Mouse (Mus musculus) heart, adult 2 months (tissue): ENCODE results near the gene A4galt. TPM values are rescaled to one million over a fixed set of nuclear protein-coding genes. Genes with fewer than 3 reads are reported as not detected.
"Not testable (repeated sequence)": the region's sequence is repeated elsewhere in the genome, so short reads cannot be mapped to it uniquely, and the experiment has no call there.

Source experiments
- DNase-seq, 2 experiments: peaks; one replicate each; pipeline ENCODE4 v3.0.0; 2021
- H3K27ac ChIP-seq: fragments of 200-600 bp; 2 replicates; pipeline ENCODE4 v1.8.1; 2022
- H3K27me3 ChIP-seq: fragments of 200-500 bp; 2 replicates; pipeline ENCODE4 v1.6.1; 2012; ENCODE audit warnings: mild to moderate bottlenecking, low read length, inconsistent platforms, mixed read lengths; ENCODE audit not compliant: control insufficient read depth, insufficient read depth
- H3K36me3 ChIP-seq: fragments of 200-500 bp; 2 replicates; pipeline ENCODE4 v1.6.1; 2012; ENCODE audit warnings: low read length, inconsistent platforms; ENCODE audit not compliant: control insufficient read depth, insufficient read depth
- H3K4me1 ChIP-seq: fragments of 200-500 bp; 2 replicates; pipeline ENCODE4 v1.6.1; 2011; ENCODE audit warnings: low read length; ENCODE audit not compliant: control insufficient read depth, insufficient read depth
- H3K4me3 ChIP-seq: fragments of 200-600 bp; 2 replicates; pipeline ENCODE4 v1.8.1; 2022
- H3K79me2 ChIP-seq: fragments of 200-500 bp; replicated peaks from 2 replicates; pipeline ENCODE4 v1.6.1; 2012; ENCODE audit warnings: mild to moderate bottlenecking, inconsistent platforms, low read length, moderate library complexity, mixed read lengths; ENCODE audit not compliant: control insufficient read depth, insufficient read depth
- H3K9ac ChIP-seq: fragments of 200-500 bp; 2 replicates; pipeline ENCODE4 v1.6.1; 2012; ENCODE audit warnings: low read depth, mild to moderate bottlenecking, control low read depth, inconsistent platforms, low read length, mixed read lengths
- CTCF ChIP-seq: fragments of 200-600 bp; IDR thresholded peaks from 2 replicates; pipeline ENCODE4 v1.8.1; 2022; ENCODE audit warnings: antibody characterized with exemption, mild to moderate bottlenecking, moderate library complexity
- EP300 ChIP-seq: fragments of 200-500 bp; IDR thresholded peaks from 2 replicates; pipeline ENCODE4 v1.6.1; 2011; ENCODE audit warnings: low read depth, low read length, control low read depth; ENCODE audit not compliant: insufficient read depth
- POLR2A ChIP-seq: fragments of 200-500 bp; IDR thresholded peaks from 2 replicates; pipeline ENCODE4 v1.6.1; 2011; ENCODE audit warnings: mild to moderate bottlenecking, low read depth, low read length, control low read depth; ENCODE audit not compliant: insufficient read depth
- WGBS: fragments of 180-500 bp; shearing (Covaris S2); methylation state at CpG from one replicate; pipeline ENCODE4 v1.1.7; 2018; 5-methylcytosine and 5-hydroxymethylcytosine counted together
- intact Hi-C: fragments of 180-260 bp; cut with DNase I; formaldehyde crosslinking; loops from one replicate; pipeline ENCODE4 v1.15.1; 2025
- polyA plus RNA-seq: library from polyadenylated mRNA; depleted of rRNA; stranded (reverse); fragments of >200 nt; gene quantifications from 2 replicates; pipeline ENCODE4 v1.2.3, GENCODE M21; 2012
- total RNA-seq, 2 experiments: library from RNA; stranded (reverse); gene quantifications; 2 replicates each; pipeline ENCODE4 v1.2.3; 2021

The A4galt gene
- total and polyA plus RNA-seq, 3 experiments = 5.2 to 14.9 (median 6.3) TPM

DNA sequence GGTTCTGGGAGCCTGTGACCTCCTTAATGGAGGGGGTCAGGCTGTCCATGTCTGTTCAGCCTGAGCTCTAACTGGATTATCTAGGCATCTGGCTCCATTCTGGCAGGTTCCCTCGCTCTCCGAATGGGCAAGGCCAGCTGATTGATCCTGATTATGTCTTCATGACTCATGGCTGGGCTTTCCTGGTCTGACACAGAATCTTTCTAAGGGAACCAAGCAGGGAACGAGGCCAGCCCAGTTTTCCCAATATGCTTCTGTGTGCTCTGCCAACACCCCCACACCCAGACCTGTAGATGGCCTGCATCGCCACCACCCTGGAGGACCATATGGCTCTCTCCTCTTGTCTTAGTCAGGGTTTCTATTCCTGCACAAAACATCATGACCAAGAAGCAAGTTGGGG lies 25.9 kb upstream of the A4galt start:
- Histone ChIP-seq H3K27ac (no peak overlapping the region), H3K4me3 (no peak overlapping the region), H3K27me3 (no peaks in the 10 kb centered on the region), H3K79me2 (no peaks in the 10 kb centered on the region), H3K4me1 (no peaks in the 10 kb centered on the region), H3K36me3 (no peaks in the 10 kb centered on the region), H3K9ac (no peak overlapping the region)
- intact Hi-C loops = no loop called here
- TF ChIP-seq EP300 (no peak), CTCF (no peak), POLR2A (no peak)
- no peak for DNase-seq
- 91% methylated on average over 4 of the region's 4 CpGs for WGBS

DNA sequence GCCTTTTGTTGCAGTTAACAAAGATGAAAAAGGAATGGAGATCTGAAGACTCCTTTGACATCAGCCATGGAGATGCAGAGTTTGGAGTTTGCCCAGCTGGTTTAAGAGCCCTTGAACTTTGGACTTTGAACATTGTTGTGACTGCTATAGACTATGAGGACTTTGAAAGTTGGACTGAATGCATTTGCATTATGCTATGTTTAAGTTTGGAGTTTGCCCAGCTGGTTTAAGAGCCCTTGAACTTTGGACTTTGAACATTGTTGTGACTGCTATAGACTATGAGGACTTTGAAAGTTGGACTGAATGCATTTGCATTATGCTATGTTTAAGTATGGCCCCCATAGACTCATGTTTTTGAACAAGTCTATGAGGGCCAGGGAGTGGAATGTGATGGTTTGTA lies 22.7 kb upstream of the A4galt start:
- intact Hi-C loops, DNase-seq, H3K36me3 ChIP-seq, H3K9ac ChIP-seq, H3K27ac ChIP-seq, H3K27me3 ChIP-seq, H3K79me2 ChIP-seq, H3K4me1 ChIP-seq, H3K4me3 ChIP-seq: not testable (repeated sequence)

DNA sequence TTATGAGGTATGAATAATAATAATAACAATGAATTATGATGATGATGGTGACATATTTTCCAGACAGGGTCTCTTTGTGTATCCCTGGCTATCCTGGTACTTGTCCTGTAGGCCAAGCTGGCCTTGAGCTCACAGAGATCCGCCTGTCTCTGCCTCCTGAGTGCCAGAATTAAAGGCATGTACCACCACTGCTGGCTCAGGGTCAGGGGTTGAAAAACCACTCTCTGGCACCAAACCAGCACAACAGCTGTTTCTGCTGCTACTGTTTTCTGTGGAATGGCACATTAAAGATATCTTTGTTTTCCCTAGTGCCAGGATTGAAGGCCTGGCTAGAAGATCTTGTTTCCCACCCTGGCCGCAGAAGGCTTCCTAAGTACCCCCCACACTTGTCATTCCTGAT lies 21.4 kb upstream of the A4galt start:
- Histone ChIP-seq H3K36me3 (no peaks in the 10 kb centered on the region), H3K79me2 (no peaks in the 10 kb centered on the region), H3K27me3 (no peaks in the 10 kb centered on the region), H3K9ac (no peak overlapping the region), H3K4me1 (no peaks in the 10 kb centered on the region), H3K27ac (no peak overlapping the region), H3K4me3 (no peak overlapping the region)
- WGBS = 87% methylated on average over 2 of the region's 2 CpGs
- TF ChIP-seq POLR2A (no peak), CTCF (no peak), EP300 (no peak)
- no peak for DNase-seq
- intact Hi-C loops = no loop called here

DNA sequence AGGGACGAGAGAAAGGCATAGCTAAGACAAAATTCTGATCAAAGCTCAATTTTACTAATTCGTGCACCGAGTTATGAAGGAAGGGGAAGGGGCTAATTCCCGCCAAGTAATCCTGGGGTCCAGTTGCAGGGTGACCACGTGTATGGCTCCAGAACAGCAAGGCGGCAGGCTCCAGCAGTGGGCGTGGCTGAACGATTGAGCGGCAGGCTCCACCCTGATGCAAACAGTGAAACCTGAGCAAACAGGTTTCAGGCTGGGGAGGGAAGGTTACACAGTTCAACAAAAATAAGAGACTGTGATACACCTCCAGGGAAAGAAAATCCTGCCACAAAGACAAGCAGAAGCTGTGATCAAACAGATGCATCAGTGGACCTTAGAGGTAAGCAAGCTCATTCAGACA lies 19.6 kb upstream of the A4galt start:
- H3K27ac ChIP-seq, H3K36me3 ChIP-seq, intact Hi-C loops, H3K4me1 ChIP-seq, H3K9ac ChIP-seq, H3K4me3 ChIP-seq, H3K27me3 ChIP-seq, H3K79me2 ChIP-seq, DNase-seq: not testable (repeated sequence)
- 63% methylated on average over 9 of the region's 9 CpGs for WGBS

DNA sequence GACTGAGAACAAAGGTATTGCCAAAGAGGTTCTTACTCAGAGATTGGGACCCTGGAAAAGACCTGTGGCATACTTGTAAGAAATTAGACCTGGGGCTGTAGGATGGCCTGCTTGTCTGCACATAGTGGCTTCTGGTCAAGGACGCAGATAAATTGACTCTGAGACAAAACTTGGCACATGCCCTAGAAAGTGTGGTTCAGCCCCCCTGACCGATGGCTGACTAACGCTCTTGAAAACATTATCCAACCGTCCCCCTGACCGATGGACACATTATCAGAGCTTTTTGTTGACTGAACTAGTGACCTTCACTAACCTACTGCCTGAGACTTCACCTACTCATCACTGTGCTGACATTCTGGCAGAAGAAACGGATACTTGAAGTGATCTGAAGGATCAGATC lies 18.4 kb upstream of the A4galt start:
- not testable (repeated sequence) for H3K36me3 ChIP-seq, H3K4me1 ChIP-seq, DNase-seq, H3K27ac ChIP-seq, H3K79me2 ChIP-seq, H3K4me3 ChIP-seq, H3K9ac ChIP-seq, H3K27me3 ChIP-seq
- 57% methylated on average over 6 of the region's 6 CpGs for WGBS
- intact Hi-C loops = loop anchor here (2.0 kb wide), 1 partner anchor 23 kb away; no protein-coding TSS in a partner anchor

DNA sequence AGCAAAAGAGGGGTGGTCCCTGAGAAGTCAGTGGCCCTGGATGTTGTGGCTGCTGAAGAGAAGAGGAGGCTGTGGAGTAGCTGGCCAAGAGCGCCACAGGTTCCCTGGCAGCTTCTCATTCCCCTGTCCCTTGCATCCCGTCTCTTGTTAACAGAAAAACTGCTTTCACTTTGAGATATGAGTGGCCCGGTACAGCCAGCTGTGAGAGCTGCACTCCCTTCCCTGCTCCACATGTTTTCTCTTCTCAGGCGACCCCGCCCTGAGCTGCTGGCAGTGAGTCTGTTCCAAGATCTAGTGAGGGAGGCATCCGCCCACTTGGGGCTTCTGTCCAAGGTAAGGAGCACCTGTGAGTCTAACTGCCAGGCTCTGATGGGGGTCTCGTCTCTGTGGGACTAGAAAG lies 16.9 kb upstream of the A4galt start:
- H3K4me1 ChIP-seq, H3K27me3 ChIP-seq, H3K36me3 ChIP-seq, H3K79me2 ChIP-seq, H3K4me3 ChIP-seq: not testable (repeated sequence)
- Histone ChIP-seq H3K9ac (0 out of 2 replicates have a peak overlapping the region, but pooled peaks have one; percentile 44), H3K27ac (peak overlapping the region; percentile 64)
- intact Hi-C loops = loop anchor here (2.0 kb wide), 1 partner anchor 24 kb away; no protein-coding TSS in a partner anchor
- WGBS = 34% methylated on average over 7 of the region's 7 CpGs
- DNase-seq = peak; percentile 49 to 55

DNA sequence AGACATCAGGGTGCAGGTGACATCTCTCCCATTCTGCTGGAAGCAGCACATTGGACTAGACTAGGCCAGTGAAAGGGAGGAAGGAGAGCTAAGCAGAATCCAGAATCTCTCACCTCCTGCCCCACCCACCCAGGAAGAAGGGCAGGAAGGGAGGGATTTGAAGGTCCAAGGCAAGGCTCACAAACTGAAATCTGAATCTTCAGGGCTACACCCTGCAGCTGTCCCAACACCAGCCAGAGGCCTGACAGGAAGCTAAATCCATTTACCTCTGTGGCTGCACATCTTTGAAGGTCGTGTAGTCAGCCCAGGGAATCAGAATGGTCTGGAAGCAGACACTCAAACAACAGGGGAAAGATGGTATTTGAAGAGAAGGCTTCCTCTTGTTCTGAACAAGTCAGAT lies 13.7 kb upstream of the A4galt start:
- H3K4me1 ChIP-seq = peaks cover 6% of the 10 kb centered on the region
- WGBS = 23% methylated on average over 1 of the region's 1 CpGs
- TF ChIP-seq EP300 = no peak
- no peak for TF ChIP-seq CTCF
- TF ChIP-seq POLR2A = no peak
- H3K27ac ChIP-seq = no peak overlapping the region
- H3K9ac ChIP-seq = no peak overlapping the region
- no peak overlapping the region for H3K4me3 ChIP-seq
- no peaks in the 10 kb centered on the region for H3K27me3 ChIP-seq
- no peaks in the 10 kb centered on the region for H3K36me3 ChIP-seq
- DNase-seq = peak in 1 of 2 experiments; percentile 12
- H3K79me2 ChIP-seq = no peaks in the 10 kb centered on the region
- intact Hi-C loops = no loop called here
